Mouse (Mus musculus) embryonic fibroblast, embryonic 13.5 days (primary cell): ENCODE measurements around the gene Sorcs2.

Experiments used
- CTCF ChIP-seq: IDR thresholded peaks from 2 replicates; pipeline ENCODE4 v1.5.1; 2011; ENCODE audit warnings: mild to moderate bottlenecking, control low read depth, low read length, moderate library complexity, borderline replicate concordance; ENCODE audit not compliant: insufficient read depth
- POLR2A ChIP-seq: IDR thresholded peaks from 2 replicates; pipeline ENCODE4 v1.6.1; 2011; ENCODE audit warnings: low read depth, mild to moderate bottlenecking, control low read depth, low read length, moderate library complexity

GRCm38 (mm10) chr5:36297246-36297645 is 100.7 kb downstream of the Sorcs2 start:
- TF ChIP-seq CTCF, result no peak
- no peak for TF ChIP-seq POLR2A
